13 mouse cellular contexts compared by ENCODE assay signal in the genomic region with DNA sequence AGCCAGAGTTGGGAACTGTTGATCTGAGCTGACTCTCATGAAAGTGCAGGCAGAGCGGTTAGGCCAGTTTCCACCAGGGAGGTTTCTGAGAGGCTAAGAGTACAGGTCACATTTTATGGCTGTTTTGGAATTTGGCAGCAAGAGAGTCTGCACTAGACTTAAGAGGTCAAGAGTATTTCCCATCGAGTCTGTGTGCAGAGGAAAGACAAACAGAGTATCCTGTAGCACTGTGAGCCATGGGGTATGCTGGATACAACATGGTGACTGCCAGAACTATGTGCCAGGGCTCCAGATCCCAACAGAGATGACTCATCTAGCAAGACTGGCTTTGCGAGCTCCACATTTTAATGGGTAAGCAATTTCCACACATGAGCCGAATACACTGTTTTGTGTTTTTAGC.
A peak's percentile ranks its signal among the peaks of the same experiment; 100 is the strongest.
DNase-seq lines count a peak whose midpoint lies in the region; ATAC-seq and TF ChIP-seq lines count a peak whose summit lies in the region.
"Had no signal": no experiment of that assay in that cellular context is flagged by ENCODE, and none has a peak within 500 bp of the region (broad histone marks: within the 10 kb centered on the region; RNA-seq: fewer than 3 reads in every experiment).

No protein-coding gene starts in this region.

- H3K4me3 ChIP-seq in lung, adult 2 months (replicated peaks; ENCODE audit: extremely low read depth, low read depth, low read length) = no peak overlapping the region
- H3K4me3 ChIP-seq in midbrain, embryonic 11.5 days (ENCODE audit: low read depth, low read length) = no peak overlapping the region
- no peak overlapping the region for H3K4me3 ChIP-seq in neural tube, embryonic 15.5 days (replicated peaks)
- H3K4me3 ChIP-seq: embryonic facial prominence, embryonic 12.5 days; heart, adult 2 months; liver, embryonic 13.5 days had no signal

- TF ChIP-seq CTCF in lung, adult 2 months (IDR thresholded peaks at IDR 0.05; ENCODE audit: insufficient read depth, low read length) = no peak

- no peaks in the 10 kb centered on the region for H3K9me3 ChIP-seq in midbrain, embryonic 11.5 days (ENCODE audit: control insufficient read depth, low read length)
- no peaks in the 10 kb centered on the region for H3K9me3 ChIP-seq in neural tube, embryonic 15.5 days (replicated peaks)
- H3K9me3 ChIP-seq: embryonic facial prominence, embryonic 12.5 days; liver, embryonic 13.5 days had no signal

- no peak overlapping the region for H3K4me2 ChIP-seq in midbrain, embryonic 11.5 days
- no peak overlapping the region for H3K4me2 ChIP-seq in neural tube, embryonic 15.5 days
- H3K4me2 ChIP-seq: embryonic facial prominence, embryonic 12.5 days; liver, embryonic 13.5 days had no signal

- H3K9ac ChIP-seq in midbrain, embryonic 11.5 days (ENCODE audit: low read length) = no peak overlapping the region
- H3K9ac ChIP-seq in neural tube, embryonic 15.5 days (replicated peaks) = no peak overlapping the region
- H3K9ac ChIP-seq: embryonic facial prominence, embryonic 12.5 days; liver, embryonic 13.5 days had no signal

- 47% methylated on average over 4 of the region's 4 CpGs for WGBS in lung, adult 2 months
- WGBS in midbrain, embryonic 11.5 days = 81% methylated on average over 4 of the region's 4 CpGs
- WGBS in neural tube, embryonic 15.5 days = 79% methylated on average over 4 of the region's 4 CpGs

- no peak overlapping the region for H3K27ac ChIP-seq in midbrain, embryonic 11.5 days (ENCODE audit: low read depth, low read length)
- H3K27ac ChIP-seq in neural tube, embryonic 15.5 days (replicated peaks) = no peak overlapping the region
- H3K27ac ChIP-seq: embryonic facial prominence, embryonic 12.5 days; heart, adult 2 months; liver, embryonic 13.5 days had no signal

- ATAC-seq in midbrain, embryonic 11.5 days (ENCODE audit: low FRiP score) = no peak
- no peak for ATAC-seq in neural tube, embryonic 15.5 days (ENCODE audit: low FRiP score)
- ATAC-seq: inflammation-experienced regulatory T-cells, adult 6 months had no signal

- peak; percentile 16 for DNase-seq in embryo, embryonic 10.5 days (ENCODE audit: low spot score)
- DNase-seq in embryo, embryonic 9.5 days (ENCODE audit: extremely low spot score) = no peak
- peak; percentile 6 for DNase-seq in cerebellum, adult 11 months
- DNase-seq in kidney, adult 11 months = peak; percentile 51
- DNase-seq in lung, adult 2 months = peak; percentile 7
- DNase-seq in midbrain, embryonic 11.5 days (ENCODE audit: low spot score, missing footprints) = no peak
- DNase-seq in testis, postnatal 14 days (ENCODE audit: low spot score) = no peak
- DNase-seq: liver, embryonic 13.5 days; spleen, adult 18-20 months had no signal

- H3K4me1 ChIP-seq in lung, adult 2 months (ENCODE audit: control insufficient read depth, insufficient read depth, low read length) = no peaks in the 10 kb centered on the region; the same call in 1 of the 2 replicates
- H3K4me1 ChIP-seq in midbrain, embryonic 11.5 days (ENCODE audit: control insufficient read depth, insufficient read depth, low read length) = no peaks in the 10 kb centered on the region
- no peaks in the 10 kb centered on the region for H3K4me1 ChIP-seq in neural tube, embryonic 15.5 days
- H3K4me1 ChIP-seq: liver, embryonic 13.5 days had no signal

- no peaks in the 10 kb centered on the region for H3K27me3 ChIP-seq in midbrain, embryonic 11.5 days (ENCODE audit: control insufficient read depth, insufficient read depth, low read length)
- no peaks in the 10 kb centered on the region for H3K27me3 ChIP-seq in neural tube, embryonic 15.5 days (replicated peaks)
- H3K27me3 ChIP-seq: liver, embryonic 13.5 days had no signal

- TF ChIP-seq POLR2A in lung, adult 2 months (IDR thresholded peaks at IDR 0.05; ENCODE audit: borderline replicate concordance, extremely low read depth, low read depth, low read length) = no peak

- no peaks in the 10 kb centered on the region for H3K36me3 ChIP-seq in midbrain, embryonic 11.5 days (ENCODE audit: control insufficient read depth, insufficient read depth, low read length)
- no peaks in the 10 kb centered on the region for H3K36me3 ChIP-seq in neural tube, embryonic 15.5 days
- H3K36me3 ChIP-seq: embryonic facial prominence, embryonic 12.5 days; liver, embryonic 13.5 days had no signal

Comparison
In these comparisons a context has a peak if more than half of its experiments do, and no peak if none do; other contexts are left out.
1. DNase-seq: peak in embryo, embryonic 10.5 days (single experiment), cerebellum, adult 11 months (single experiment), kidney, adult 11 months (single experiment) and lung, adult 2 months (single experiment); none in embryo, embryonic 9.5 days (single experiment), midbrain, embryonic 11.5 days (single experiment) and testis, postnatal 14 days (single experiment).